Mouse (Mus musculus) v-Abl transformed pro-B cells (cell line): ENCODE measurements around the gene Akt3.

Experiments used
- in situ Hi-C, 2 experiments: fragments of 400-800 bp; cut with MboI; formaldehyde crosslinking; loops; one replicate each; pipeline ENCODE4 v1.15.1; 2025; ENCODE audit not compliant: unreplicated experiment in 2 of 2

Akt3 gene

GRCm38 (mm10) chr1:177015917-177016316 is 242.1 kb downstream of the Akt3 start:
- in situ Hi-C loops, result no loop called here

GRCm38 (mm10) chr1:177014921-177015439 is 243.0 kb downstream of the Akt3 start:
- in situ Hi-C loops, result no loop called here

DNA sequence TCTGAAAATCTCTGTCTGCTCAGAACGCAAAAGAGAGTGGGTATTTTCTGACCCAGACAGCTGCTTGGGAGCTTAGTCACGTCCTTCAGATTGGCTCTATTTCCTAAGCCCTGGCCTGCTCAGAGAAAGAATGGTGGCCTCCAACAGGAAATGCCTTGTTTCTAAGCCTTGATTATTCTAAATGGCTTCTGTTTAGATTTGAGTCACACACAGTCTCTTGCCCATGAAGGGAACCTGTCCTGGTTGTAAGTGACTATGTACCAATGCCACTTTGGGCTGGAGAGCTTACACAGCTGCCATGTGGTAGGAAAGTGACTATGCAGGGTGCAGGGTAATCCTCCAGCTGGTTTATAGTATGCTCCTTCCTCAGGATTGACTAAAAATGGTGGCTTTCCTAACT is 243.7 kb downstream of the Akt3 start:
- in situ Hi-C loops, result no loop called here

DNA sequence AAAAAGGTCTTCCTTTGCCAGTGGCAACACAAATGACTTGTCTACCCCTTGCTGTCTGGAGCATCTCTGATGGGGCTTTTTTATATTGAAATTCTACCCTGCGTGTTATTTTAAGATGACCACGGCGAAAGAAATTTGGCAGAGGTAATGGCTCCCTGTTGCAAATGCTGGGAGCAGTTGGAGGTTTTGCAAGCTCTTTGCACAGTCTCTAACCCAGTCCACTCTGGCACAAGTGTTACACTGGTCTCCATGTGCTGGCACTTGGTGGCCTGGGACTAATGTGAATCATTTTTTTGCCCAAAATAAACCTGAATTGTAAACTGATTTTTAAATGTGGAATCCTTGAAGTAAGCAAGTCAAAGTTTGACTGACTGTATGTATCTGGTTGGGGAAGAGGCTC is 244.2 kb downstream of the Akt3 start:
- in situ Hi-C loops, result no loop called here

- in situ Hi-C loops, result no loop called here
Measured at GRCm38 (mm10) chr1:177013313-177013712, 244.7 kb downstream of the Akt3 start.

- in situ Hi-C loops, result no loop called here
Measured at GRCm38 (mm10) chr1:177012774-177013173, 245.2 kb downstream of the Akt3 start.

- in situ Hi-C loops, result no loop called here
Measured at GRCm38 (mm10) chr1:177011688-177012087, 246.3 kb downstream of the Akt3 start.

- in situ Hi-C loops, result no loop called here
Measured at GRCm38 (mm10) chr1:177010607-177011302, 247.2 kb downstream of the Akt3 start.

DNA sequence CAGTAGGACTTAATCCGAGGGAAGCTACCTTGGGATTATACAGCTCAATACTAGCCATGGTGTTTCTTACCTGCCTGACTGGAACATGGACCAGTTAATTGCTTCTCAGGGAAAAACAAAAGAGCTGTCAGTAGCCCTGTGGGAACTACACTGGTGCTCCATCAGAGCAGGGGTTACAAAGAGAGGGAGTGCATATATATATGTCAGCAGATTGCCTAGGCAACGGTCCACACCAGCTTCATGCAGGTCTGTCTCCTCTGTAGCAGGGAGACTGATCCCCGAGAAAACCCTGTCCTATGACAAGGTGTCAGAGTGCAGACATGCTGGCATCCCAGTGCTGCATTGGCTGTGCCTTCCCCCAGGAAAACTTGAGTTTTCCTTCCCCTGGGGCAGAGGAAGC is 248.0 kb downstream of the Akt3 start:
- in situ Hi-C loops, result no loop called here

DNA sequence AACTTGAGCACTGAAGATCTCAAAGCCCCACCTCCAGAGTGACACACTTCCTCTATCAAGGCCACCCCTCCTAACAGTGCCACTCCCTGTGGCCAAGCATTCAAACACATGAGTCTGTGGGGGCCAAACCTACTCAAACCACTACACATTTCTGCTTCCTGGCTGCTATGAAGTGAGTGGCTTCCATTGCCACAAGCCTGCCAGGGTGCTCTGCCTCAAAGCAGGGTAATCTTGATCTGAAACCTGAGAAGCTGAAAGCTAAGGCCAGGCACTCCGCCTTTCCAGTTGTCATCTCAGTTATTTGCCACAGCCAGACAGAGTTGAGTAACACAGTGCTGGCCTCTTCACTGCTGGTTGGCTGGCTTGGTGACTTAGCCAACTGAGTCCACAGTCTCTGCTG is 249.2 kb downstream of the Akt3 start:
- in situ Hi-C loops, result no loop called here

GRCm38 (mm10) chr1:177007405-177007804 is 250.6 kb downstream of the Akt3 start:
- in situ Hi-C loops, result no loop called here

DNA sequence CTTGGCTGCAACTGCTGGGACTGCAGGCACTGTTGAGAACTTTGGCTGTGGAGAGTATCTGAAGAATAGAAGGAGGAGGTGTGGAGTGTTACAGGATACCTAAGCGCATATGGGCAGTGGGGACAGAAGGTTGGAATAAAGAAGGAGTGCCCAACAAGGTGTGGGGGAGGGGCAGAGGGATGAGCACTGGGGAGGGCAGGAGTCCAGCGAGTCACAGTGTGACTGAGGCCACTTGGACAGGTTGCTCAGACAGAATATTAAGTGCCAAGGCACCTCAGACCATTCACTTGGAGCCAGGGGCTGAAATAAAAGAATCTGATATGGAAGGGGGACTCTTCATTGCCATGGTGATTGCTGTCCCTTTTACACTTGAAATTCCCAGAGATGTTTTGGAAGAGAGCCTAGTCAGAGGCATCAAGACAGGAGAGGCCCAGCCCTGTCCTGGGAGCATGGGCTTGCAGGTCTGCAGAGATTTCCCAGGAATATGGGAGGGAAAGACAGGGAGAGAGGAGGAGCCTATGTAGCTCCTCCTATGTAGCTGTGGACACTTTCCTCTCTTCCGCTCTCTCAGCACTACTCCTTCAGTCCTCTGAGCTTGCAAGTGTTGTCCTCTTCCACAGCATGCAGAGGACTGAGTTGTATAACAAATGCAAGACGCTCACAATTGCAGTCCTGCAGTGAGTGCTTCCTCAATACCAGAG is 253.8 kb downstream of the Akt3 start:
- in situ Hi-C loops, result no loop called here

GRCm38 (mm10) chr1:177002951-177003350 is 255.1 kb downstream of the Akt3 start:
- in situ Hi-C loops, result no loop called here

- in situ Hi-C loops, result no loop called here
Measured at GRCm38 (mm10) chr1:176999011-176999410, 259.0 kb downstream of the Akt3 start.

DNA sequence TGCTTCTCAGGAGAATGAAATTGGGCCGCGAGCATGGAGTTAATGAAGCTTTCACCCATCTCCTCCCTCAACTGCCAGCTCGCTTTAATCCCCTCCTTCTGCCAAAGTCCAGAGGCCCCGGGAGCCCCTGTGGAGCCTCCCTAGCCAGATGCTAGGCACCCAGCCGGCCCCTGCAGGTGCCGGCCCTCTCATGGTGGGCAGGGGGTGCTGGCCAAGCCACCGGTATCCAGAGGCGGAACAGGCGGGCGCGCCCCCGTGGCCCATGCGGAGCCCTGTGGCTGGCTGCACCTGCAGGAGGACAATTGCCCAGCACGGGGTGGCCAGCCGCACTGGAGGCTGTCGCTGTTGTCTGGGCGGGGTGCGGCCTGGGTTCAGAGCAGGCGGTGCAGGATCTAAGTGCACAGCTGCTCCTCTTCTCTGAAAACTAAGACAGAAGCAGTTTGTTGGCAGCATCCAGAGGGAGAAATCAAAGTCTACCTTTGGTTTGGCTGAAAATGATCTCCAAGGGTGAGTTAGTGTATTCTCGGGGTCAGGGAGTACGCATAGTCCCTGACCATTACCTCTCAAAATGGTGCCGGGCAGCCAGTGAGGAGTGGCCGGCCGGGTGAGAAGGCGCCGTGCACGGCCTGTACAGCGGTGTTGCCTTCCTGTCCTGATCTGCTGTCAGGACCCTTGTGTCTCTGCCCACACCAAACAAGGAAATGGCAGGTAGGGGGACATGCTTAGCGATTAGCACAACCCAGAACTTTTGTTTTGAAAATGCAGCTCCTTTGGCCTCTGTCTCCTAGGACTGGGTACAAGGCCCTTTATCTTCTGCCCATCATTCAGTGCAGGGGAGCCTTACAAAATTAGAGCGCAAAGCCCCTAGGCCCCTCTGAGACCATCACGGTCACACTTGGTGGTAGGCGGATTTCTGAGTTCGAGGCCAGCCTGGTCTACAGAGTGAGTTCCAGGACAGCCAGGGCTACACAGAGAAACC is 260.0 kb downstream of the Akt3 start:
- in situ Hi-C loops, result no loop called here

DNA sequence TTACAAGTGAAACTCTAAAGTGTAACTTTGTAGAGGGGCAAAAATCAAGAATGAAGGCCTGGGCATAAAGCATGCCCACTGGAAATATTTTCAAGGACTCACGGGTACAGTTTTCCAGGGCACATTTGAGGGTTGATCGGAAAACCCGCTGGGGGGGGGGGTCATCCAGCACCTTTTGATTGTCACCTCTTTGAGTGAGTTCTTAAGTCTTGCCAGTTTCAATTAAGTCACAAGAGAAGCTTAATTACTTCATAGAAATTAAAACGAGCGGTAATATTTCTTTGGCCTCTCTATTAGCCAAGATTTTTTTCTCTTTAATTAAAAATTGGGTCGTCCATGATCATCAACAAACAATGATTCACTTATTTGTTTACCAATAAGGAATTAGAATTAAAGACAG is 260.7 kb downstream of the Akt3 start:
- in situ Hi-C loops, result no loop called here

- in situ Hi-C loops, result no loop called here
Measured at GRCm38 (mm10) chr1:176996630-176997201, 261.3 kb downstream of the Akt3 start.

DNA sequence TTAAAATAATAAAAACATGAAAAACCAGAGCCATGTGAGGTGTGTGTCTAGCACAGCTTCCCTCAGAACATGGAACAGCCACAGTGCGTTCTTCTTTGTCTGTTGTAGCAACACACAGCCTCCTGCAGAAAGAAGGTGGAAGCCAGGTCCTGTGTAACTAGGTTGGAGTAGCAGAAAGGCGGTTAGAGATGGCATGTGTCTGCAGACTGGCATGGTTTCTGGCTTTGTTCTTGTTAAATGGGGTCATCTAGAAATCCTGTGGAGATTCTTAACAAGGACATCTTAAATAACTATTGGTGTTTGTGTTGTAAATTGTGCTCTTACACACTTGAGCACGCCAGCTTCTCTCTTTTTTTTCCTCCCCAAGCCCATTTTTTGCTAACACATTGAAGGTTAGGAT is 261.8 kb downstream of the Akt3 start:
- in situ Hi-C loops, result no loop called here

GRCm38 (mm10) chr1:176995419-176995775 is 262.6 kb downstream of the Akt3 start:
- in situ Hi-C loops, result no loop called here

DNA sequence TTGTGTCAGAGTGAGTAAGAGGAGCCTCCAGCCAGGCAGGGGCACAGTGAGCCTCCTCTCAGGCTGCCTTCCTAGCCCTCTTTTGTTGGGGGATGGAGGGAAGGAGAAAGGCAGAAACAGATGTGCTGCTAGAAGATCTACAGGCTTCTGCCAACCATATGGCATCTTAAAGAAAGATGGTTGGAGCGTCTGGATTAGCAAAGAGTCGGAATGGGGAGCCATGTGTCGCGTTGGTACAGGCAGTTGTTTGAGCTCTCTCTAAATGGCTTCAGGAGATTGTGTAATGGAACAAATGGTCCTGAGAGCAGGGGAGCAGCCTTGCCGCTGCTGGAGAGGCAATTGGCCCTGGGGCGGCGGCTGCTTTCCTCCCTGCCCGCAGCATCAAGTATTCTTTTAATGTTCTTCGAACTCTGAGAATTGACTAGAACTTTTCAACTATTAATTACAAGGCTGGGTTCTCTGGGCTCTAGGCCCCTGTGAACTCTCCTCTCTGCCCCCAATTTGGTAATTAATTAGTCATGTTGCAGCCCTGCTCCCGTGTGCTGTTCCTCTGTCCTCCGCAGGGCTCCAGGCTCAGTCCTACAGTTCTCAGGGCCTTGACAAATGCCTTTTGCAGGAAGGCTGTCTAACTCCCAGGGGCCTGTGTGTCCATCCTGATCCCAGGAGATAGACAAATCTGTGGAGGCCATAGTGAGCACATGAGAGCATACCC is 263.1 kb downstream of the Akt3 start:
- in situ Hi-C loops, result no loop called here
